Mouse (Mus musculus): ENCODE measurements around the gene Adcy2. TPM values are rescaled to one million over a fixed set of nuclear protein-coding genes. Genes with fewer than 3 reads are reported as not detected.

Adcy2 gene
- polyA plus RNA-seq, 1 experiment from 2014 or later, result 3.2 TPM

DNA sequence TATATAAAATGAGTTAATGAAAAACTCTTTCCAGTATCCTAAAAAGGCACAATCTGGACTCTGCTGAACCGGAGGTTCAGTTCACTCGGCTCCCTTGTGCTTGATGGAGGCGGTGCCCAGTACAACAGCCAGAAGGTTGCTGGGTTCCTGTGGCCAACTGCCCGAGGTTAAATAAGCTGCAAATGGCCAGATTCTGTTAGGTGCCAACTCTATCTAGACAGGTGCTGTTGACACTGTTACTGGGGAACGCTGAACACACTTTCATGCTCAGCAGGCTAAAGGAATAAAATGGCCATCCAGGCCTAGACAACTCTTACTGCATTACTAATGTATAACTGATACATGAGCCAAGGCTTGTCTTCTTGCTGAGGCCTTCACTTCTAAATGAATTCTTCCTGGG, 7.6 kb upstream of the Adcy2 start:
- Histone ChIP-seq H3K9me3 (replicated peaks; ENCODE audit: control insufficient read depth, low read length) (no peaks in the 10 kb centered on the region), H3K4me2 (ENCODE audit: low read length) (no peak overlapping the region), H3K9ac (ENCODE audit: low read length) (no peak overlapping the region), H3K4me3 (ENCODE audit: low read depth, low read length) (no peak overlapping the region), H3K27ac (ENCODE audit: low read depth, low read length) (no peak overlapping the region), H3K27me3 (replicated peaks; ENCODE audit: control insufficient read depth, insufficient read depth, low read length) (no peaks in the 10 kb centered on the region), H3K36me3 (ENCODE audit: control insufficient read depth, insufficient read depth, low read length) (no peaks in the 10 kb centered on the region), H3K4me1 (ENCODE audit: control insufficient read depth, insufficient read depth, low read length) (no peaks in the 10 kb centered on the region)
- no peak for DNase-seq (ENCODE audit: low spot score)
- no peak for ATAC-seq
- WGBS, result 81% methylated on average over 5 of the region's 5 CpGs

DNA sequence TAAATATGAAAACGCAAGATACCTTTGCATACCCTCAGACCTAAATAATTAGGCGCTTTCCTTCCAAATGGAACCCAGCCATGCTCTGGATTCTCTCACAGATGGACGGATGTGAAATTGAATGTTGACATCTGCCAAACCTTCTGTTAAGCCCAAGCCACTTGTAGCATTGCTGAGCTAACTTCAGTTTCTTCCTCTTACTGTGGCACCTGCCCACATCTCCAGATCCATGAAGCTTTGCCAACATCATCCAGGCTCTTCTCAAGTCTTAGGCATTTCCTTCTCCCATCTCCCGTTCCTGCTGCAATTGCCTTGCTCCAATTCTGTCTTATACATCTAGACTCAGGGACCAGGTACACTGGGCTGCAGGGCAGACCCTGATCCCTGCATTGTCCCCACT, 6.8 kb upstream of the Adcy2 start:
- H3K36me3 ChIP-seq (ENCODE audit: control insufficient read depth, insufficient read depth, low read length), result no peaks in the 10 kb centered on the region
- WGBS, result 76% methylated on average over 4 of the region's 4 CpGs
- DNase-seq (ENCODE audit: low spot score), result peak; percentile 31

DNA sequence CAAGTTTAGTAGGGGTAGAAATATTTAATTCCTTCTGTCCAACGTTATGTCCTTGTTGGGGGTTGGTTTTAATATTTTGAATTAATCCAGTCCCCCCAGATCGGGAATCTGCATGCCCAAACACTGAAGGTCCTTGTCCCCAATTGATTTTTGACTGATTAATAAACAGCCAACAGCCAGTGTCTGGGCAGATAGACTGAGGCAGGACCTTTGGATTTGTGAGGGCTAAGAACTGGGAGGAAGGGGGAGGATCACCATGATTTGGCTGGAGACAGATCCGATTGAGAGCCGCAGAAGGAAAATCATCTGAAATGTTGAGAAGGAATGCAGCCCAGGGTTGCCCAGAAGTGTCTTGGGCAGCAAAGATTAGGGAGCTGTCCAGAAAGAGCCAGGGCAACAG, 5.1 kb upstream of the Adcy2 start:
- Histone ChIP-seq H3K4me1 (ENCODE audit: control insufficient read depth, insufficient read depth, low read length) (no peaks in the 10 kb centered on the region), H3K4me3 (ENCODE audit: low read depth, low read length) (no peak overlapping the region), H3K9me3 (replicated peaks; ENCODE audit: control insufficient read depth, low read length) (no peaks in the 10 kb centered on the region), H3K36me3 (ENCODE audit: control insufficient read depth, insufficient read depth, low read length) (no peaks in the 10 kb centered on the region), H3K27ac (ENCODE audit: low read depth, low read length) (no peak overlapping the region), H3K4me2 (ENCODE audit: low read length) (no peak overlapping the region), H3K9ac (ENCODE audit: low read length) (no peak overlapping the region), H3K27me3 (replicated peaks; ENCODE audit: control insufficient read depth, insufficient read depth, low read length) (0 out of 2 replicates have a peak, but pooled peaks cover 3% of the 10 kb centered on the region)
- ATAC-seq (no peak), DNase-seq (ENCODE audit: low spot score) (no peak)
- 85% methylated on average over 4 of the region's 4 CpGs for WGBS

More for the DNA sequence above, 6.8 kb upstream of the Adcy2 start:
- H3K4me2 ChIP-seq (ENCODE audit: low read length), result no peak overlapping the region
- H3K27ac ChIP-seq (ENCODE audit: low read depth, low read length), result no peak overlapping the region
- no peak overlapping the region for H3K9ac ChIP-seq (ENCODE audit: low read length)
- ATAC-seq, result no peak
- H3K9me3 ChIP-seq (replicated peaks; ENCODE audit: control insufficient read depth, low read length), result no peaks in the 10 kb centered on the region
- no peak overlapping the region for H3K4me3 ChIP-seq (ENCODE audit: low read depth, low read length)
- no peaks in the 10 kb centered on the region for H3K27me3 ChIP-seq (replicated peaks; ENCODE audit: control insufficient read depth, insufficient read depth, low read length)
- H3K4me1 ChIP-seq (ENCODE audit: control insufficient read depth, insufficient read depth, low read length), result no peaks in the 10 kb centered on the region

DNA sequence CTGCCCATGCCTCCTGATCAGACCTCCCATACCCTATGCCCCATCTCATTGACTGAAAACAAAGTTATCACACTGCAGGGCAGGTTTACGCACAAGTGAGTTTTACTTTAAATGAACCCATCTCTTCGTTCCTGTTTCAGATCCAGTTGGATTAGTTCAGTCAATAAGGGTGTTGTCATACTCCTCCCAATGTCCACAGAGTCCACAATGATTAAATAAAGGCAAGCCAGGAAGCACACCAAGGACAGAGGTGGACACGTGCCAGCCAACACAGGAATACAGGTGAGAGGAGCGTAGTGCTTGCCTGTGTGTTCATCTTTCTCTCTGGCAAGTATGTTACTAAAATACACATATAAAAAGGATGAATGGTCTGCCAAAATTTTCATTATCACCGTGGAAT, 3.3 kb upstream of the Adcy2 start:
- Histone ChIP-seq H3K9ac (ENCODE audit: low read length) (no peak overlapping the region), H3K9me3 (replicated peaks; ENCODE audit: control insufficient read depth, low read length) (no peaks in the 10 kb centered on the region), H3K4me3 (ENCODE audit: low read depth, low read length) (no peak overlapping the region), H3K27ac (ENCODE audit: low read depth, low read length) (no peak overlapping the region), H3K36me3 (ENCODE audit: control insufficient read depth, insufficient read depth, low read length) (no peaks in the 10 kb centered on the region), H3K27me3 (replicated peaks; ENCODE audit: control insufficient read depth, insufficient read depth, low read length) (0 out of 2 replicates have a peak, but pooled peaks cover 3% of the 10 kb centered on the region), H3K4me2 (ENCODE audit: low read length) (no peak overlapping the region), H3K4me1 (ENCODE audit: control insufficient read depth, insufficient read depth, low read length) (peaks cover 2% of the 10 kb centered on the region; the same call in 1 of the 2 replicates)
- DNase-seq (ENCODE audit: low spot score) (no peak), ATAC-seq (no peak)
- 73% methylated on average over 5 of the region's 5 CpGs for WGBS

DNA sequence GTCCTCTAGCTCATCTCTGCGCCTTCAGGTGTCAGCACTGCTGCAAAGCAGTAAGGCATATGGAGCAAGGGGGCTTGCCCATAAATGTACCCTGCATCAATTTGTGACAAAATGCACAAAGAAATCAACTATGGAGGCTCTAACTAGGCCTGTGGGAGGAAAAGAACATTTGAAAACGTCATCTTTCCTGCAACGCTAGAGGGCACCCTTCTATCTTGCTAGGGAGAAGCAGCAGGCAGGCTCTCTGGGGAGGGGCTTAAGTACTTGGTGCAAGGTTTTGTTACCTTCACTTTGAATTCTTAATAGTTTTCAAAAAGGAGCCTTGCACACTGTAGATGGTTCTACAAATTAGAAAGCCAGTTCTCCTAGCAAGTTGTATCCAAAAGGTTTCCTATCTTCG, 2.8 kb upstream of the Adcy2 start:
- Histone ChIP-seq H3K4me3 (ENCODE audit: low read depth, low read length) (no peak overlapping the region), H3K4me1 (ENCODE audit: control insufficient read depth, insufficient read depth, low read length) (peaks cover 7% of the 10 kb centered on the region; the same call in 1 of the 2 replicates), H3K27me3 (replicated peaks; ENCODE audit: control insufficient read depth, insufficient read depth, low read length) (peaks cover 7% of the 10 kb centered on the region; the same call in 1 of the 2 replicates), H3K4me2 (ENCODE audit: low read length) (no peak overlapping the region), H3K9ac (ENCODE audit: low read length) (no peak overlapping the region), H3K27ac (ENCODE audit: low read depth, low read length) (no peak overlapping the region), H3K9me3 (replicated peaks; ENCODE audit: control insufficient read depth, low read length) (no peaks in the 10 kb centered on the region), H3K36me3 (ENCODE audit: control insufficient read depth, insufficient read depth, low read length) (no peaks in the 10 kb centered on the region)
- ATAC-seq, result no peak
- DNase-seq (ENCODE audit: low spot score), result peak; percentile 89
- WGBS, result 20% methylated on average over 4 of the region's 4 CpGs

DNA sequence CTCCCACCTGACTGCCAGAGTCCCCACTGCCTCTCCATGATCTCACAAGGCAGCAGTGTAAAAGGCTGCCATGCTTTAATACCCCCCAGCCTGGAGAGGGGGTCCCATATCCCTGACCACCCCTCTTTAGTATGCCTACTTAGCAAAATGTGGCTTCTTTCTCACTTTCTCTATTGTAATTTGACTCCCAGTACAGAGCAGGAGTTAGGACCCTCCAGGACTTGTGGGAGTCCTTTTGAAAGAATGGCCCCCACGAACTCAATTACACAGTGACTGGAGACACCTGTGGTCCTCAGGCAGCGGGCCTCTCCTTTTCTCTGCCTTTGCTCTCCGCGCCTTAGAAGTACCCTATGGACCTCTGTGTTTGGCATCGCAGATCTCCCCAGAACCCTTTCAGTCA, 485 bp upstream of the Adcy2 start:
- Histone ChIP-seq H3K4me2 (ENCODE audit: low read length) (peak overlapping the region; percentile 95), H3K9ac (ENCODE audit: low read length) (peak overlapping the region; percentile 71; the same call in 1 of the 2 replicates), H3K27ac (ENCODE audit: low read depth, low read length) (no peak overlapping the region), H3K36me3 (ENCODE audit: control insufficient read depth, insufficient read depth, low read length) (no peaks in the 10 kb centered on the region), H3K9me3 (replicated peaks; ENCODE audit: control insufficient read depth, low read length) (no peaks in the 10 kb centered on the region), H3K27me3 (replicated peaks; ENCODE audit: control insufficient read depth, insufficient read depth, low read length) (peaks cover 7% of the 10 kb centered on the region; the same call in 1 of the 2 replicates), H3K4me3 (ENCODE audit: low read depth, low read length) (peak overlapping the region; percentile 57), H3K4me1 (ENCODE audit: control insufficient read depth, insufficient read depth, low read length) (peaks cover 11% of the 10 kb centered on the region; the same call in 1 of the 2 replicates)
- DNase-seq (ENCODE audit: low spot score), result no peak
- no peak for ATAC-seq
- WGBS, result 49% methylated on average over 5 of the region's 5 CpGs

DNA sequence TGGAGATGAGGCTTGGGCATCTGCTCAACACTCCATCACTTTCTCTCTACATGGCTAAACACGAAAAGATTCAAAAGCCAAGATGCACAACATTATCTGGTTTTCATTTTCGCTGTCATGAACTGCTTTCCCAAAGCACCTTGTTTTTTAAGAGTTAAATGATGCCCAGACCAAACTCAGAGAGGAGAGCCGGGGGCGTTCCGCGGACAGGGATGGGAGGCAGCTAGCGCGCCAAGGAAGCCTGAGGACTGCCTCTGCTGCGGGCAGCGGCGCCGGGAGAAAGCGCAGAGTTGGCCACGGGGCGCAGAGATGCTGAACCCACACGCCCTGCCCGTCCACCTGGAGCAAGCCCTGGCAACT, 803 bp downstream of the Adcy2 start:
- no peak overlapping the region for H3K27ac ChIP-seq (ENCODE audit: low read depth, low read length)
- peak overlapping the region; percentile 71 for H3K9ac ChIP-seq (ENCODE audit: low read length)
- peaks cover 7% of the 10 kb centered on the region; the same call in 1 of the 2 replicates for H3K27me3 ChIP-seq (replicated peaks; ENCODE audit: control insufficient read depth, insufficient read depth, low read length)
- H3K36me3 ChIP-seq (ENCODE audit: control insufficient read depth, insufficient read depth, low read length), result no peaks in the 10 kb centered on the region
- WGBS, result under 1% methylated on average over 17 of the region's 17 CpGs
- H3K4me3 ChIP-seq (ENCODE audit: low read depth, low read length), result peak overlapping the region; percentile 57
- H3K9me3 ChIP-seq (replicated peaks; ENCODE audit: control insufficient read depth, low read length), result no peaks in the 10 kb centered on the region
- H3K4me1 ChIP-seq (ENCODE audit: control insufficient read depth, insufficient read depth, low read length), result peaks cover 11% of the 10 kb centered on the region; the same call in 1 of the 2 replicates
- no peak for DNase-seq (ENCODE audit: low spot score)
- H3K4me2 ChIP-seq (ENCODE audit: low read length), result peak overlapping the region; percentile 95
- ATAC-seq, result peak; percentile 24; the same call in 1 of the 2 replicates

DNA sequence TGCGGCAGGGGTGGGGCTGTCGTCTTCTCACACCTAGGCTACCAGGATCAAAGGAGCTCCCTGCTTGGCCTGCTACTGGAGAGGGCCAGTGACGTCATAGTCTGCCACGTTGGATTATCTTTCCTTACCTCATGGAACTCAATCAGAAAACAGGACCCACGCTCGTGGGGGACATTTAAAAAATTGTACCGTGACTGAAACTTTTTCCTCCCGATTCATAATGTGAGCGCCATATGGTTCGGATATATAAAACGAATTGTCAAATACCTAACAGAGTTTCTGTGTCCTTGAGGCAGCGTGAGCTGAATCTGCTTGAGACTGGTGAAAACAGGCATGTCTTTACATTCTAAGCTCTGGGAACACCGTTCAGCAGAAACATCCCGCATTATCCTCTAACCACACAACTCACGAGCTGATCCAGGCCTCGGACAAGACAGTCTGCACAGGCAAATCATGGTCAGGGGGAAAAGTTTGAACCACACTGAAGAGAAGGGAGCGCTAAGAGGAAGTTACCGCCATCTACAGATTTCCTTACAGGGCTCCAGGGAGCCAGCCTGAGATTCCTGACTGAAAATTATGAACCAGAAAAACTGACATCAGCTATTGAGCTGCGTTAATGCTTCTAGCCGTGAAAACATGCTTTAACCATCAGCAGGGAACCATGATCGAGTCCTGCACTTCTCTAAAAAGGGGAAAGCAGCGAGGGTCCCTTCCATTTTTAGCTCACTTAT, 1.4 kb downstream of the Adcy2 start:
- Histone ChIP-seq H3K36me3 (ENCODE audit: control insufficient read depth, insufficient read depth, low read length) (no peaks in the 10 kb centered on the region), H3K9me3 (replicated peaks; ENCODE audit: control insufficient read depth, low read length) (no peaks in the 10 kb centered on the region), H3K4me1 (ENCODE audit: control insufficient read depth, insufficient read depth, low read length) (peaks cover 11% of the 10 kb centered on the region; the same call in 1 of the 2 replicates), H3K9ac (ENCODE audit: low read length) (peak overlapping the region; percentile 71; the same call in 1 of the 2 replicates), H3K4me3 (ENCODE audit: low read depth, low read length) (peak overlapping the region; percentile 57), H3K27ac (ENCODE audit: low read depth, low read length) (no peak overlapping the region), H3K4me2 (ENCODE audit: low read length) (peak overlapping the region; percentile 95), H3K27me3 (replicated peaks; ENCODE audit: control insufficient read depth, insufficient read depth, low read length) (peaks cover 7% of the 10 kb centered on the region; the same call in 1 of the 2 replicates)
- peak; percentile 29 for DNase-seq (ENCODE audit: low spot score)
- WGBS, result 9% methylated on average over 22 of the region's 22 CpGs
- ATAC-seq, result no peak

DNA sequence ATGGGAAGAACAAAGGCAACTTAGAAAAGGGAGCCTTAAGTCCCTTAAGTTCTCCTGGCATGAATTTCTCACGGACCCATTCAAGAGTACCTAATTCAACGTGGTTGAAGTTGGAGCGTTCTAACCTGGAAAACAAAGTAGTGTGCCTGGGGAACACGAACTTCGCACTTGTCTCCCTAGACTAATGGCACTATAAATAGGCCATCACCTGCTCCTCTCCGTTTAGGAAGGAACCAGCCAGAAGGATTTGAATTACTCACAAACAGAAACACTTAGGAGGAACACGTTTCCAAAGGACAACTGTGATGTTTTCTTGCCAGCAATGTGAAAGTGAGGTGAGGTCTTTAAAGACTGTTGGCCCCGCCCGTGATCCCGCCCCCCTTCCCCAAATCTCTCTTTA, 2.0 kb downstream of the Adcy2 start:
- no peaks in the 10 kb centered on the region for H3K9me3 ChIP-seq (replicated peaks; ENCODE audit: control insufficient read depth, low read length)
- peaks cover 11% of the 10 kb centered on the region; the same call in 1 of the 2 replicates for H3K4me1 ChIP-seq (ENCODE audit: control insufficient read depth, insufficient read depth, low read length)
- H3K27ac ChIP-seq (ENCODE audit: low read depth, low read length), result no peak overlapping the region
- no peak overlapping the region for H3K9ac ChIP-seq (ENCODE audit: low read length)
- ATAC-seq (no peak), DNase-seq (ENCODE audit: low spot score) (peak; percentile 10)
- no peaks in the 10 kb centered on the region for H3K36me3 ChIP-seq (ENCODE audit: control insufficient read depth, insufficient read depth, low read length)
- H3K4me2 ChIP-seq (ENCODE audit: low read length), result peak overlapping the region; percentile 95
- 32% methylated on average over 10 of the region's 10 CpGs for WGBS
- H3K27me3 ChIP-seq (replicated peaks; ENCODE audit: control insufficient read depth, insufficient read depth, low read length), result peaks cover 7% of the 10 kb centered on the region; the same call in 1 of the 2 replicates
- H3K4me3 ChIP-seq (ENCODE audit: low read depth, low read length), result no peak overlapping the region; the same call in 1 of the 2 replicates

All from forebrain, embryonic 14.5 days (tissue).